Mouse (Mus musculus) C2C12 (cell line): Measurements from ENCODE around the gene Ccdc149. TPM values are rescaled to one million over a fixed set of nuclear protein-coding genes. Genes with fewer than 3 reads are reported as not detected.

Experiments
- H3K27me3 ChIP-seq: one replicate; pipeline ENCODE4 v1.6.1; 2011; ENCODE audit not compliant: control insufficient read depth, insufficient read depth, insufficient read length
- H3K36me3 ChIP-seq: one replicate; pipeline ENCODE4 v1.6.1; 2011; ENCODE audit not compliant: control insufficient read depth, insufficient read depth
- H3K4me3 ChIP-seq: one replicate; pipeline ENCODE4 v1.5.1; 2011; ENCODE audit warnings: mild to moderate bottlenecking, control low read depth; ENCODE audit not compliant: poor library complexity, insufficient read depth, severe bottlenecking
- H3K79me2 ChIP-seq: one replicate; pipeline ENCODE4 v1.6.1; 2011; ENCODE audit not compliant: control insufficient read depth, insufficient read depth
- H3K79me3 ChIP-seq: one replicate; pipeline ENCODE4 v1.6.1; 2011; ENCODE audit warnings: low read depth, control low read depth
- H3ac ChIP-seq: one replicate; pipeline ENCODE3; 2011; ENCODE audit warnings: low read depth; ENCODE audit not compliant: control insufficient read depth, insufficient read length
- CEBPB ChIP-seq: IDR thresholded peaks from one replicate; pipeline ENCODE4 v1.6.1; 2011; ENCODE audit warnings: low read depth, mild to moderate bottlenecking, control low read depth, moderate library complexity
- CTCF ChIP-seq: IDR thresholded peaks from one replicate; pipeline ENCODE4 v1.5.1; 2011; ENCODE audit not compliant: control insufficient read depth, insufficient read depth, insufficient read length
- FOSL1 ChIP-seq: IDR thresholded peaks from one replicate; pipeline ENCODE4 v1.8.0; 2011; ENCODE audit warnings: mild to moderate bottlenecking, low read length; ENCODE audit not compliant: poor library complexity, insufficient read depth, severe bottlenecking
- MAX ChIP-seq: IDR thresholded peaks from one replicate; pipeline ENCODE4 v1.6.1; 2011; ENCODE audit warnings: mild to moderate bottlenecking, control low read depth
- MYOD1 ChIP-seq: IDR thresholded peaks from one replicate; pipeline ENCODE4 v1.6.1; 2011; ENCODE audit warnings: low read depth; ENCODE audit not compliant: control insufficient read depth, insufficient read length
- MYOG ChIP-seq: IDR thresholded peaks from one replicate; pipeline ENCODE4 v1.6.1; 2011; ENCODE audit not compliant: control insufficient read depth, insufficient read length; ENCODE audit errors: extremely low read depth
- USF1 ChIP-seq: IDR thresholded peaks from one replicate; pipeline ENCODE4 v1.6.1; 2011; ENCODE audit warnings: low read depth, mild to moderate bottlenecking, control low read depth, moderate library complexity
- polyA plus RNA-seq: library from polyadenylated mRNA; unstranded; fragments of >200 nt; fragmentation: generic; extraction: Trizol; gene quantifications from one replicate; pipeline ENCODE4 v1.2.1, GENCODE M21; 2012; ENCODE audit warnings: missing spikeins

The Ccdc149 gene
- polyA plus RNA-seq, 1 experiment, result 0.01 TPM

- Histone ChIP-seq H3K27me3 (no peaks in the 10 kb centered on the region), H3K4me3 (no peak overlapping the region), H3K79me3 (no peaks in the 10 kb centered on the region), H3ac (no peak overlapping the region), H3K36me3 (no peaks in the 10 kb centered on the region), H3K79me2 (no peaks in the 10 kb centered on the region)
- TF ChIP-seq MYOG (no peak), CTCF (no peak), USF1 (no peak), CEBPB (no peak), MYOD1 (no peak), FOSL1 (no peak), MAX (no peak)
Measured at GRCm38 (mm10) chr5:52476826-52477225, 5.5 kb upstream of the Ccdc149 start.

- TF ChIP-seq USF1, result no peak
- no peak for TF ChIP-seq CEBPB
- no peak for TF ChIP-seq FOSL1
- TF ChIP-seq MYOG, result no peak
- no peaks in the 10 kb centered on the region for H3K36me3 ChIP-seq
- peaks cover 2% of the 10 kb centered on the region for H3K27me3 ChIP-seq
- no peaks in the 10 kb centered on the region for H3K79me2 ChIP-seq
- H3K4me3 ChIP-seq, result no peak overlapping the region
- no peak overlapping the region for H3ac ChIP-seq
- no peaks in the 10 kb centered on the region for H3K79me3 ChIP-seq
Measured at GRCm38 (mm10) chr5:52476292-52476701, 5.0 kb upstream of the Ccdc149 start.

GRCm38 (mm10) chr5:52473988-52474387, 2.7 kb upstream of the Ccdc149 start:
- Histone ChIP-seq H3K27me3 (peaks cover 8% of the 10 kb centered on the region), H3K4me3 (no peak overlapping the region), H3K79me2 (no peaks in the 10 kb centered on the region), H3ac (no peak overlapping the region), H3K79me3 (no peaks in the 10 kb centered on the region), H3K36me3 (no peaks in the 10 kb centered on the region)
- TF ChIP-seq CTCF (no peak), CEBPB (no peak), MYOD1 (no peak), MYOG (no peak), USF1 (no peak), MAX (no peak), FOSL1 (no peak)

- Histone ChIP-seq H3K36me3 (no peaks in the 10 kb centered on the region), H3K27me3 (peaks cover 8% of the 10 kb centered on the region), H3ac (no peak overlapping the region), H3K4me3 (no peak overlapping the region), H3K79me2 (no peaks in the 10 kb centered on the region), H3K79me3 (no peaks in the 10 kb centered on the region)
- TF ChIP-seq USF1 (no peak), MYOG (no peak), CEBPB (no peak), CTCF (no peak), FOSL1 (no peak), MYOD1 (no peak), MAX (no peak)
Measured at GRCm38 (mm10) chr5:52470551-52470950, 770 bp downstream of the Ccdc149 start.

- Histone ChIP-seq H3K36me3 (no peaks in the 10 kb centered on the region), H3ac (no peak overlapping the region), H3K79me2 (no peaks in the 10 kb centered on the region), H3K79me3 (no peaks in the 10 kb centered on the region), H3K4me3 (no peak overlapping the region), H3K27me3 (peaks cover 13% of the 10 kb centered on the region)
- no peak for TF ChIP-seq CEBPB
- TF ChIP-seq MYOG, result no peak
Measured at GRCm38 (mm10) chr5:52467841-52468240, 3.5 kb downstream of the Ccdc149 start.

- H3K79me2 ChIP-seq, result no peaks in the 10 kb centered on the region
- H3ac ChIP-seq, result no peak overlapping the region
- peaks cover 4% of the 10 kb centered on the region for H3K27me3 ChIP-seq
- TF ChIP-seq MAX, result no peak
- TF ChIP-seq FOSL1, result no peak
- no peak for TF ChIP-seq MYOG
- TF ChIP-seq CTCF, result no peak
- no peak for TF ChIP-seq CEBPB
- no peak for TF ChIP-seq USF1
- TF ChIP-seq MYOD1, result no peak
- no peaks in the 10 kb centered on the region for H3K36me3 ChIP-seq
- H3K4me3 ChIP-seq, result no peak overlapping the region
- no peaks in the 10 kb centered on the region for H3K79me3 ChIP-seq
Measured at GRCm38 (mm10) chr5:52462447-52462846, 8.9 kb downstream of the Ccdc149 start.
